Mouse (Mus musculus) CH12.LX (cell line): ENCODE results near the gene Gprin3. TPM values are rescaled to one million over a fixed set of nuclear protein-coding genes. Genes with fewer than 3 reads are reported as not detected.

Experiments
- DNase-seq: peaks from one replicate; pipeline ENCODE4 v3.0.0-alpha.2; 2013; ENCODE audit errors: extremely low read depth
- H3K27ac ChIP-seq: 2 replicates; pipeline ENCODE4 v1.5.1; 2012; ENCODE audit warnings: low read depth, mild to moderate bottlenecking, control low read depth, moderate library complexity; ENCODE audit not compliant: insufficient read depth
- H3K27me3 ChIP-seq: replicated peaks from 2 replicates; pipeline ENCODE3; 2012; ENCODE audit warnings: inconsistent platforms
- H3K36me3 ChIP-seq, 2 experiments: replicated peaks in 1 of 2; 2 replicates each; pipeline versions ENCODE3 to v1.6.1; 2012; ENCODE audit warnings: inconsistent platforms in 1 of 2, low read length in 1 of 2, mild to moderate bottlenecking in 1 of 2, mixed read lengths in 1 of 2, moderate library complexity in 1 of 2; ENCODE audit not compliant: control insufficient read depth in 1 of 2, insufficient read depth in 1 of 2
- H3K4me1 ChIP-seq, 2 experiments: 2 replicates each; pipeline ENCODE4 v1.6.1; 2012; ENCODE audit warnings: inconsistent platforms in 1 of 2, moderate library complexity in 1 of 2; ENCODE audit not compliant: insufficient read depth in 2 of 2, control insufficient read depth in 1 of 2
- H3K4me2 ChIP-seq: 2 replicates; pipeline ENCODE4 v1.6.1; 2012; ENCODE audit warnings: low read depth, mild to moderate bottlenecking, control low read depth; ENCODE audit not compliant: poor library complexity, insufficient read depth, severe bottlenecking
- H3K4me3 ChIP-seq, 3 experiments: fragments of 150-350 bp in 1 of 3; sonication (generic) in 1 of 3; replicated peaks in 1 of 3; 2 replicates each; pipeline versions ENCODE3 to v1.5.1; 2011 to 2012; ENCODE audit warnings: low read depth in 2 of 3, low read length in 2 of 3, mild to moderate bottlenecking in 2 of 3, moderate library complexity in 2 of 3, control low read depth in 1 of 3, improper control_type of control experiment in 1 of 3, inconsistent platforms in 1 of 3, mixed read lengths in 1 of 3; ENCODE audit not compliant: poor library complexity in 1 of 3
- H3K79me2 ChIP-seq: replicated peaks from 2 replicates; pipeline ENCODE4 v1.6.1; 2012; ENCODE audit warnings: mild to moderate bottlenecking, moderate library complexity; ENCODE audit not compliant: control insufficient read depth, poor library complexity, insufficient read depth, severe bottlenecking; ENCODE audit errors: extremely low read depth
- H3K9ac ChIP-seq: 2 replicates; pipeline ENCODE4 v1.6.1; 2012; ENCODE audit warnings: low read depth, mild to moderate bottlenecking, control low read depth, moderate library complexity; ENCODE audit not compliant: insufficient read depth
- H3K9me3 ChIP-seq: replicated peaks from 2 replicates; pipeline ENCODE3; 2012; ENCODE audit warnings: low read length, inconsistent platforms, mixed read lengths
- BHLHE40 ChIP-seq: IDR thresholded peaks from 2 replicates; pipeline ENCODE4 v1.6.1; 2011; ENCODE audit warnings: mild to moderate bottlenecking, low read depth, low read length, improper control_type of control experiment
- ETS1 ChIP-seq: conservative IDR thresholded peaks from 2 replicates; pipeline ENCODE4 v1.6.1; 2012; ENCODE audit warnings: low read depth, mild to moderate bottlenecking, inconsistent platforms, low read length, improper control_type of control experiment, moderate library complexity
- JUN ChIP-seq: IDR thresholded peaks from 2 replicates; pipeline ENCODE4 v1.6.1; 2011; ENCODE audit warnings: low read depth, mild to moderate bottlenecking, low read length, improper control_type of control experiment, moderate library complexity; ENCODE audit not compliant: insufficient read depth
- JUND ChIP-seq: conservative IDR thresholded peaks from 2 replicates; pipeline ENCODE4 v1.6.1; 2011; ENCODE audit warnings: low read depth, low read length, improper control_type of control experiment
- MYC ChIP-seq: IDR thresholded peaks from 2 replicates; pipeline ENCODE4 v1.6.1; 2011; ENCODE audit warnings: low read depth, mild to moderate bottlenecking, improper control_type of control experiment, low read length
- NRF1 ChIP-seq: IDR thresholded peaks from 2 replicates; pipeline ENCODE4 v1.6.1; 2014; ENCODE audit warnings: low read depth, mild to moderate bottlenecking, inconsistent platforms, low read length, improper control_type of control experiment, moderate library complexity
- RAD21 ChIP-seq: IDR thresholded peaks from 2 replicates; pipeline ENCODE4 v1.6.1; 2011; ENCODE audit warnings: low read depth, mild to moderate bottlenecking, low read length, improper control_type of control experiment, moderate library complexity
- SIN3A ChIP-seq: IDR thresholded peaks from 2 replicates; pipeline ENCODE4 v1.6.1; 2012; ENCODE audit warnings: low read length, improper control_type of control experiment, inconsistent platforms
- UBTF ChIP-seq: IDR thresholded peaks from 2 replicates; pipeline ENCODE4 v1.6.1; 2012; ENCODE audit warnings: low read depth, mild to moderate bottlenecking, inconsistent platforms, low read length, improper control_type of control experiment, moderate library complexity
- USF2 ChIP-seq: conservative IDR thresholded peaks from 2 replicates; pipeline ENCODE4 v1.6.1; 2011; ENCODE audit warnings: low read depth, low read length, improper control_type of control experiment
- ZC3H11A ChIP-seq: IDR thresholded peaks from 2 replicates; pipeline ENCODE4 v1.6.1; 2012; ENCODE audit warnings: low read depth, mild to moderate bottlenecking, inconsistent platforms, low read length, improper control_type of control experiment
- ZKSCAN1 ChIP-seq: IDR thresholded peaks from 2 replicates; pipeline ENCODE4 v1.6.1; 2012; ENCODE audit warnings: low read depth, inconsistent platforms, low read length, improper control_type of control experiment, borderline replicate concordance
- dilution Hi-C: fragments of 300-500 bp; cut with MboI; formaldehyde crosslinking; loops from 2 replicates; pipeline ENCODE4 v1.14.3; 2020; ENCODE audit warnings: low sequenced_read_pairs; ENCODE audit not compliant: extremely low pct_unique_long_range_greater_than_20kb, extremely low pct_ligation_motif_present
- in situ Hi-C: fragments of 300-500 bp; cut with MboI; formaldehyde crosslinking; loops from 3 replicates; pipeline ENCODE4 v1.14.3; 2019; ENCODE audit warnings: low sequenced_read_pairs, low pct_ligation_motif_present, low pct_unique_long_range_greater_than_20kb, mixed read lengths
- polyA plus RNA-seq: library from polyadenylated mRNA; unstranded; fragments of >175 nt; gene quantifications from 2 replicates; pipeline ENCODE4 v1.2.1, GENCODE M21; 2012; ENCODE audit warnings: low read depth; ENCODE audit not compliant: insufficient read length
- total RNA-seq, 2 experiments: library from RNA; depleted of rRNA; stranded (reverse); fragments of 300-350 nt in 1 of 2; fragments of >200 nt in 1 of 2; gene quantifications; 2 replicates each; pipeline ENCODE4 v1.2.3; 2012 to 2014

The Gprin3 gene
- total and polyA plus RNA-seq, 3 experiments = 0.03 TPM; not detected in 2

GRCm38 (mm10) chr6:59414816-59415215 lies 11.3 kb downstream of the Gprin3 start:
- in situ Hi-C loops = no loop called here
- Histone ChIP-seq H3K36me3 (no peaks in the 10 kb centered on the region), H3K27me3 (no peaks in the 10 kb centered on the region), H3K4me2 (no peak overlapping the region), H3K79me2 (no peaks in the 10 kb centered on the region), H3K9me3 (no peaks in the 10 kb centered on the region), H3K4me3 (no peak overlapping the region), H3K4me1 (peaks cover 0 to 21% of the 10 kb centered on the region in 2 experiments; a peak in 2 of 4 replicates), H3K27ac (no peak overlapping the region), H3K9ac (no peak overlapping the region)
- dilution Hi-C loops = no loop called here
- DNase-seq = no peak
- TF ChIP-seq NRF1 = no peak
- TF ChIP-seq SIN3A = no peak
- no peak for TF ChIP-seq JUN
- no peak for TF ChIP-seq USF2
- no peak for TF ChIP-seq MYC
- no peak for TF ChIP-seq ZKSCAN1
- TF ChIP-seq RAD21 = no peak
- TF ChIP-seq ETS1 = no peak
- no peak for TF ChIP-seq ZC3H11A
- no peak for TF ChIP-seq JUND

DNA sequence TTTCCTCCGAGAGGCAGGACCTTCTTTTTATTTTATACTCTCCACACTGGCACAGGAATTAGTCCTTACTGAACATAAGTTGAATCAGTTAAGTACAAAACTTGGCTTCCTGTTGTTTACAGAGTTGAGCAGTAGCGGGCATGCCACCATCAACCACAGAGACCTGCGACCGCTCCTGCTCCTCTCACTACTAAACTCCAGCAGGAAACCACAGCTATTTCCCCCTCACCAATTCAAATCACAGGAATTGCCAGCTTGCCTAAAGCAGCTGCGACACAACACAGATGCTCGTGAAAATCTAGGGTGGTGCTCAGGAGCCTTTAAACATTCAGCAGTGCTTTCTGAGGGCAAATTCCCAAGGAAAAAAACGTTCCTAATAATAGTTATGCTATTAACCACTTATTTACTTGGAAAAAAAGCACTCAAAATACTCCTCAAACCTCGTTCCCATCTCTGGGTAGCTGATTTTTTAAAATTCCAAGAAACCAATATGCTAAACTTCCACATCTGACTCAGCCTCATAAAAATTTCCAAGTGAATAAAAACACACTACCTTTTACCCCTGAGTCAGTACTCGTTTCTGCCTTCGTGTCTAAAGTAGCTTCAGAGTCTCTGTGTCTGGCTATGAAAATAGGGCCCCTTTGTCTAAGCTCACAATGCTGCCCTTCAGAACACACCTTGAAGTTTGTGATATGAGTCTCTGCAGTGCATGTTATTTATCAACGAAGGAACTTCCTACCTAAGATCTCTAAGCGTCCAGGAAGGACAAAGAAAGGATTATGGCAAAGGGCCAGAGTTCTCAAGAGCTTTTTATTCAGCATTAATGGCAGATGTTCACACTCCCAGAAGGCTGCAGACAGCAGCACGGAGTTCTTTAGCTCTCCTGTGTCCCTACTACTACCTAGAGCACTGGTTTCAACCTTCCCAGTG lies 13.4 kb downstream of the Gprin3 start:
- dilution Hi-C loops (no loop called here), in situ Hi-C loops (no loop called here)
- Histone ChIP-seq H3K79me2 (no peaks in the 10 kb centered on the region), H3K27me3 (no peaks in the 10 kb centered on the region), H3K27ac (no peak overlapping the region), H3K4me1 (peaks cover 0 to 16% of the 10 kb centered on the region in 2 experiments; a peak in 2 of 4 replicates), H3K4me3 (no peak overlapping the region), H3K9me3 (no peaks in the 10 kb centered on the region), H3K4me2 (no peak overlapping the region), H3K36me3 (no peaks in the 10 kb centered on the region), H3K9ac (no peak overlapping the region)
- peak; percentile 26 for DNase-seq
- 0 out of 2 replicates have a peak, but pooled peaks have one; percentile 21 for TF ChIP-seq BHLHE40
- no peak for TF ChIP-seq UBTF
